Mouse (Mus musculus): ENCODE data around the gene Fibin. TPM values are rescaled to one million over a fixed set of nuclear protein-coding genes. Genes with fewer than 3 reads are reported as not detected.

The Fibin gene
- polyA plus RNA-seq, 1 experiment, result not detected

GRCm38 (mm10) chr2:110319266-110319665 is 43.7 kb downstream of the Fibin start:
- Histone ChIP-seq H3K4me1 (ENCODE audit: control insufficient read depth, insufficient read depth, low read length) (no peaks in the 10 kb centered on the region), H3K4me3 (replicated peaks; ENCODE audit: control insufficient read depth, low read depth, low read length) (no peak overlapping the region), H3K27ac (ENCODE audit: control insufficient read depth, insufficient read depth, low read depth, low read length, poor library complexity) (no peak overlapping the region)
- TF ChIP-seq CTCF (IDR thresholded peaks at IDR 0.05; ENCODE audit: control insufficient read depth, insufficient read depth, low read length) (no peak), POLR2A (IDR thresholded peaks at IDR 0.05; ENCODE audit: borderline replicate concordance, control insufficient read depth, low read depth, low read length) (no peak)
- WGBS, result 53% methylated on average over 1 of the region's 1 CpGs

DNA sequence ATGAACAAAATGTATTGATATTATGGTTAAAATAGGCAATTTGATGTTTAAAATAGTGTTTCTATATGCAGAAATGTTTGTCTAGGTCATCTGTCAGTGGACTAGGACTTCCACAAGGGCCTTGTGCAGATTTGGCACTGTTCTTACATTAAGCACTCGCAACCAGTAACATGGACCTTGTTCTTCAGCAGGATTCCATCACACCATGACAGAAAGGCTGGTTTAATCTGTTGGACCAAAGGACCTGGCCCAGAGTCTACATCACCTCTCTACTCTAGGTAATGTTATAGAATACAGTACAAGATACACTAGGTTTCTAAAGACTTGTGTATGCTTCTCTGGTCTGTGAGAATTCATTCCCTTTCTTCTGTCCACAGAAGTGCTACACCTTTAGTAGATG is 44.3 kb downstream of the Fibin start:
- TF ChIP-seq CTCF (IDR thresholded peaks at IDR 0.05; ENCODE audit: control insufficient read depth, insufficient read depth, low read length), result no peak
- TF ChIP-seq POLR2A (IDR thresholded peaks at IDR 0.05; ENCODE audit: borderline replicate concordance, control insufficient read depth, low read depth, low read length), result no peak
- no peak overlapping the region for H3K27ac ChIP-seq (ENCODE audit: control insufficient read depth, insufficient read depth, low read depth, low read length, poor library complexity)
- no peak overlapping the region for H3K4me3 ChIP-seq (replicated peaks; ENCODE audit: control insufficient read depth, low read depth, low read length)
- 54% methylated on average over 1 of the region's 1 CpGs for WGBS
- no peaks in the 10 kb centered on the region for H3K4me1 ChIP-seq (ENCODE audit: control insufficient read depth, insufficient read depth, low read length)

- Histone ChIP-seq H3K4me3 (replicated peaks; ENCODE audit: control insufficient read depth, low read depth, low read length) (no peak overlapping the region), H3K27ac (ENCODE audit: control insufficient read depth, insufficient read depth, low read depth, low read length, poor library complexity) (no peak overlapping the region), H3K4me1 (ENCODE audit: control insufficient read depth, insufficient read depth, low read length) (no peaks in the 10 kb centered on the region)
- 35% methylated on average over 3 of the region's 3 CpGs for WGBS
- TF ChIP-seq CTCF (IDR thresholded peaks at IDR 0.05; ENCODE audit: control insufficient read depth, insufficient read depth, low read length), result no peak
- no peak for TF ChIP-seq POLR2A (IDR thresholded peaks at IDR 0.05; ENCODE audit: borderline replicate concordance, control insufficient read depth, low read depth, low read length)
Observed at GRCm38 (mm10) chr2:110316116-110316883, 46.7 kb downstream of the Fibin start.

GRCm38 (mm10) chr2:110314509-110315155 is 48.4 kb downstream of the Fibin start, which contains the start of gene Bbox1:
Gene Bbox1, minus strand, starts transcription at chr2:110314560.
- H3K4me3 ChIP-seq (replicated peaks; ENCODE audit: control insufficient read depth, low read depth, low read length), result no peak within 1 kb of the TSS
- no peaks in the 10 kb centered on the region for H3K4me1 ChIP-seq (ENCODE audit: control insufficient read depth, insufficient read depth, low read length)
- no peak within 1 kb of the TSS for H3K27ac ChIP-seq (ENCODE audit: control insufficient read depth, insufficient read depth, low read depth, low read length, poor library complexity)
- 76% methylated on average over 6 of the region's 6 CpGs for WGBS
- no peak for TF ChIP-seq POLR2A (IDR thresholded peaks at IDR 0.05; ENCODE audit: borderline replicate concordance, control insufficient read depth, low read depth, low read length)
- TF ChIP-seq CTCF (IDR thresholded peaks at IDR 0.05; ENCODE audit: control insufficient read depth, insufficient read depth, low read length), result no peak

- no peak overlapping the region for H3K27ac ChIP-seq (ENCODE audit: control insufficient read depth, insufficient read depth, low read depth, low read length, poor library complexity)
- 70% methylated on average over 5 of the region's 5 CpGs for WGBS
- H3K4me3 ChIP-seq (replicated peaks; ENCODE audit: control insufficient read depth, low read depth, low read length), result no peak overlapping the region
- TF ChIP-seq CTCF (IDR thresholded peaks at IDR 0.05; ENCODE audit: control insufficient read depth, insufficient read depth, low read length) (no peak), POLR2A (IDR thresholded peaks at IDR 0.05; ENCODE audit: borderline replicate concordance, control insufficient read depth, low read depth, low read length) (no peak)
- H3K4me1 ChIP-seq (ENCODE audit: control insufficient read depth, insufficient read depth, low read length), result no peaks in the 10 kb centered on the region
Observed at GRCm38 (mm10) chr2:110314074-110314473, 48.9 kb downstream of the Fibin start.

- H3K4me1 ChIP-seq (ENCODE audit: control insufficient read depth, insufficient read depth, low read length), result no peaks in the 10 kb centered on the region
- TF ChIP-seq POLR2A (IDR thresholded peaks at IDR 0.05; ENCODE audit: borderline replicate concordance, control insufficient read depth, low read depth, low read length), result no peak
- TF ChIP-seq CTCF (IDR thresholded peaks at IDR 0.05; ENCODE audit: control insufficient read depth, insufficient read depth, low read length), result no peak
- 55% methylated on average over 2 of the region's 2 CpGs for WGBS
- H3K27ac ChIP-seq (ENCODE audit: control insufficient read depth, insufficient read depth, low read depth, low read length, poor library complexity), result no peak overlapping the region
- no peak overlapping the region for H3K4me3 ChIP-seq (replicated peaks; ENCODE audit: control insufficient read depth, low read depth, low read length)
Observed at GRCm38 (mm10) chr2:110313305-110313824, 49.6 kb downstream of the Fibin start.

Other genes with a start within 250 kb of the Fibin start
- gene Bbox1, start 48.6 kb downstream of the Fibin start, polyA plus RNA-seq (2011; ENCODE audit: insufficient read depth, insufficient read length, low replicate concordance, missing spikeins), result not detected in 2 replicates
- not detected in 2 replicates for gene Slc5a12, start 234.1 kb upstream of the Fibin start, polyA plus RNA-seq (2011; ENCODE audit: insufficient read depth, insufficient read length, low replicate concordance, missing spikeins)